Mouse (Mus musculus): ENCODE data around the gene Peg10. TPM values are rescaled to one million over a fixed set of nuclear protein-coding genes. Genes with fewer than 3 reads are reported as not detected.
A peak's percentile ranks its signal among the peaks of the same experiment; 100 is the strongest.

The Peg10 gene
- polyA plus RNA-seq (2016; fragmentation: Nextera tagmentation; extraction: Ambion mirVana): 5.9 and 16.6 TPM in 2 replicates

DNA sequence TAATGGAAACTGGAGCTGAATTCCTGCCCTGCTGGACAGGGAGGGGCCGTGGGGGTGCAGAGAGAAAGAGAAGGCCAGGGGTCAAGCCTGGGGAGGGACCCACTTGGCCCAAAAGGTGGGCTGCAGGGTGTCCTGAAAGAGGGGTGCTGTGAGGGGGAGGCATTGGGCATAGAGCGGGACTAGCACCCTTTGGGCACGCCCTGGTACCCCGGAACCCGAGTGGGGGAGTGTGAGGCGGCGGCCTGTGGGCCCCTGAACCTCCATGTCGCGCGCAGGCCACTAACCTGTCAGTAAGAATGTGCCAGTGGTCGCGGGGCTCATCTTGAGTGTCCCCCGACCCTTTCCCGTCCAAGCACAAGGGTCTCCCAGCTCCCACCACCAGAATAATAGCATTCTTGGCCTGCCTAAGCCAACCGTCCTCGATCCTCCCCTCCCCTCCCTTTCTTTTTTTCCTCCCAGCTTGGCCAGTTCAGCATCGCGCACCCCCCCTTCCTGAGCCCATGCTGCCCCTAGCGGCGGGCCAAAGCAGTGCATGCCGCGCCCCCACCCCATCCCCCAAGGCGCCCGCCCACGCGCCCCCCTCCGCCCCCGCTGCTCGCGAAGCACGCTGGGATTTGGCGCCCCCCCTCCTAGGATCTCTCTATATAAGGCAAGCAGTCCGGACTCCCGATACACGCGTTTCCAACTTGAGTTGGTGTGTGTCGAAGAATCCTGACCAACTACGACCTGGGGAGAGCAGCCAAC lies at the start of gene Peg10, which contains the start of gene Sgce:
Gene Peg10, plus strand, starts transcription at position 611 of the 744 bp plus-strand sequence.
Gene Sgce, minus strand, starts transcription at position 512 of the 744 bp plus-strand sequence.
- H3K9me3 ChIP-seq: peaks cover 24% of the 10 kb centered on the region
- H3K27me3 ChIP-seq (ENCODE audit: insufficient read depth, poor library complexity, severe bottlenecking): no peaks in the 10 kb centered on the region
- H3K27ac ChIP-seq: peak within 1 kb of the TSS; percentile 92
- peak; percentile 90 for DNase-seq (ENCODE audit: low spot score)
- 56% methylated on average over 38 of the region's 38 CpGs for WGBS
- peak within 1 kb of the TSS; percentile 60 for H3K4me3 ChIP-seq
- H3K36me3 ChIP-seq: no peaks in the 10 kb centered on the region
- H3K4me1 ChIP-seq: 0 out of 2 replicates have a peak, but pooled peaks cover 2% of the 10 kb centered on the region

DNA sequence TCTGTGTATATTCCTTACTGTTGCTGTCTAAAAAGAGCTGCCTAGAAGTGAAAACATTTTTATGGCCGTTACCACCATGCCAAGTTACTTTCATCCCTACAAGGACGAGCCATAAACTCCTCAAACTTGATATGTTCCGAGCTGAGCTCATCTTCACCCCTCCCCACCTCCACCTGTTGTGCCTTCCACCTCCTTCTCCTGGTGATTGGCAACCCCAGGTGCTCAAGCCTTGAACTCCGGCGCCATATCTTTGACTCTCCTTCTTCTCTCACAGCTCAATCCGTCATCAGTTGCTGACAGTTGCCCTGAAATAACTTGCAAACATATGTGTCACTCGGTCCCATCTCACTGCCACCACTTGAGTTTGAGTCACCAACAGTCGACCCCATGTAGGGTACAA lies 45.5 kb upstream of the Peg10 start:
- Histone ChIP-seq H3K27me3 (ENCODE audit: insufficient read depth, poor library complexity, severe bottlenecking) (no peaks in the 10 kb centered on the region), H3K9me3 (no peaks in the 10 kb centered on the region), H3K4me1 (peaks cover 4% of the 10 kb centered on the region; the same call in 1 of the 2 replicates), H3K36me3 (0 out of 2 replicates have a peak, but pooled peaks cover 4% of the 10 kb centered on the region), H3K27ac (no peak overlapping the region), H3K4me3 (no peak overlapping the region)
- 75% methylated on average over 8 of the region's 8 CpGs for WGBS
- no peak for DNase-seq (ENCODE audit: low spot score)

DNA sequence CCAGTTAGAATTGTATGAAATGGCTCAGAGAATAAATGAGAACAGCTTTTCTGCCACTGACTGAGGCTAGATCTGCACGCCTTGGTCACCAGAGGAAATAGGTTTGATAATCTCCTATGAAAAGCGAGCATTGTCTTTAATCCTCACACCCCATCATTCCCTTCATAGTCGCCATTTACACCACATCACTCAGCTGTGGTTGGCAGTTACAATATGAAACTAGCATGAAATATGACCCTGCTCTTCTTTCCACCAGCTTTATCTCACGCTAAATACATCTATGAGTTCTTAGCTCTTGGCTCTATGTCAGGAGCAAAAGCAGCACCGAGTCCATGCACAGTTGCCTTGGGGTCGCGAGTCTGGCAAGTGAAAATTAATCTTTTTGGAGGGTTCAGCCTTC lies 43.2 kb upstream of the Peg10 start:
- Histone ChIP-seq H3K4me1 (peaks cover 4% of the 10 kb centered on the region; the same call in 1 of the 2 replicates), H3K36me3 (peaks cover 9% of the 10 kb centered on the region; the same call in 1 of the 2 replicates), H3K9me3 (no peaks in the 10 kb centered on the region), H3K27ac (no peak overlapping the region), H3K4me3 (no peak overlapping the region), H3K27me3 (ENCODE audit: insufficient read depth, poor library complexity, severe bottlenecking) (no peaks in the 10 kb centered on the region)
- WGBS: 72% methylated on average over 7 of the region's 7 CpGs
- no peak for DNase-seq (ENCODE audit: low spot score)

DNA sequence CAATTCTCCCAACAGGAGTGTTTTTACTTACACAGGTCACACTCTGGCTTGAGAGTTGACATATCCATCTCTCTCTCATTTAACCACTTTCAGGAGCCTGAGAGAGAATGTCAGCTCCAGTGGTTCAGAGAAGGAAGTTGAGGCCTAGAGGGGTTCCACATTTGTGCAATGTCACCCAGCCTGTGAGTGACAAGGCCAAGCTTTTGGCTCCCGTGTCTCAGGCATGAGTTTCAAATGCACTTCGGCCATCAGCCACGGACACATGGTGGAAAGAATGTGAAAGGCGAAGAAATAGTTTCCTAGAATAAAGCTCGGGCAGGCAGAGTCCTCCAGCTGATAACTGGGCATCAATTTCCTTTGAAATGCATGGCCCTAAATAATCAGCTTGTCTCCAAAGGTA lies 40.7 kb upstream of the Peg10 start:
- WGBS: 43% methylated on average over 5 of the region's 5 CpGs
- no peak for DNase-seq (ENCODE audit: low spot score)
- no peaks in the 10 kb centered on the region for H3K9me3 ChIP-seq
- no peak overlapping the region for H3K27ac ChIP-seq
- H3K27me3 ChIP-seq (ENCODE audit: insufficient read depth, poor library complexity, severe bottlenecking): no peaks in the 10 kb centered on the region
- no peak overlapping the region for H3K4me3 ChIP-seq
- peaks cover 17% of the 10 kb centered on the region for H3K36me3 ChIP-seq
- peaks cover 4% of the 10 kb centered on the region; the same call in 1 of the 2 replicates for H3K4me1 ChIP-seq

DNA sequence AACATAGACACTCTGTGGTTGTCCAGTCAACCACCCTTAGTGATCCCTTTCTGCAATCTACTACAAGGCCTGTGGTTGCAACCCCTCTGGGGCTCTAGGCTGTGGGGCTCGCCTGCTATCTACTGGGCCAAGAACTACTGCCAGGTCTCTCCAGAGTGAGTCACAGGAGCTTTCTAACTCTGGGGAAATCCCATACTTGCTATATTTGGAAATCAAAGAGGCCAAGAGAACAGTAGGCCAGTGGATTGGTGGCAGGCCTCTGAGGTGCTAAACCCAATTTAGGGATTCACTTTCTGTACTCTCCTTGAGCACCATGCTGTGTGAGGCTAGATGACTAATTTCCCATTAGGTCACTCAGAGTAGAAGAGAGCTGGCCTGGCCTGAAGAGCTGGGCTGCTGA lies 38.1 kb upstream of the Peg10 start:
- Histone ChIP-seq H3K4me3 (no peak overlapping the region), H3K27ac (no peak overlapping the region), H3K9me3 (no peaks in the 10 kb centered on the region), H3K27me3 (ENCODE audit: insufficient read depth, poor library complexity, severe bottlenecking) (no peaks in the 10 kb centered on the region), H3K4me1 (peaks cover 4% of the 10 kb centered on the region; the same call in 1 of the 2 replicates), H3K36me3 (peaks cover 16% of the 10 kb centered on the region)
- 66% methylated on average over 1 of the region's 1 CpGs for WGBS
- DNase-seq (ENCODE audit: low spot score): no peak

DNA sequence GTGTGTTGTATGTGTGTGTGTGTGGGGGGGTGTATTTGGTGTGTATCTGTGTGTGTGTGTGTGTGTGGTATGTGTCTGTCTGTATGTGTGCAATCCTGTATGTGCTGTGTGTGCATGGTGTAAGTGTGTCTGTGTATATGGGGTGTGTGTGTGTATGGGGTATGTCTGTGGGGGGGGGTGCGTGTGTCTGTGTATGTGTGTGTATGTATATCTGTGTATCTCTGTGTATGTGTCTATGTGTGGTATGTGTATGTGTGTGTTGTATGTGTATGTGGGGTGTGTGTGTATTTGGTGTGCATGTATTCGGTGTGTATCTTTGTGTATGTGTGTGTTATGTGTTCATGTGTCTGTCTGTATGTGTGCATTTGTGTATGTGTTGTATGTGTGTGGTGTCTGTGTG lies 30.9 kb upstream of the Peg10 start:
- Histone ChIP-seq H3K4me1 (no peaks in the 10 kb centered on the region), H3K27me3 (ENCODE audit: insufficient read depth, poor library complexity, severe bottlenecking) (no peaks in the 10 kb centered on the region), H3K36me3 (0 out of 2 replicates have a peak, but pooled peaks cover 3% of the 10 kb centered on the region), H3K4me3 (no peak overlapping the region), H3K27ac (no peak overlapping the region), H3K9me3 (no peaks in the 10 kb centered on the region)
- no peak for DNase-seq (ENCODE audit: low spot score)
- WGBS: 84% methylated on average over 2 of the region's 2 CpGs

DNA sequence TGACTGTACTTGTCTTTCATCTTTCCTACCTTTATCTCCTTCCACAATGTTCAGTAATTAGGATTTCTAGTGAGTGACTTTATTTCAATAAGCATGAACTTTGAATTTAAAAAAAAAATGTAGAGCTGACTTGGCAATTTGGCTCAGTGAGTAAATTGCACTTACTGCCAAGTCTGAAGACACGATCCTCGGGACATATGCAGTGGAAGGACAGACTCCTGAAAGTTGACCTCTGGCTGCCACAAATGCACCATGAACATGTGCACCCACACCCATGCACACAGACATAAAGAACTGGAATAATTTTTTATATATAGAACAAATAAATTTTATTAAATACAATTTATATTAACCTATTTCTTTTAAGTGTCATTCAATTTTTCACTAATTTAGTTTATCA lies 29.8 kb upstream of the Peg10 start:
- WGBS: 90% methylated on average over 2 of the region's 2 CpGs
- DNase-seq (ENCODE audit: low spot score): no peak
- no peak overlapping the region for H3K27ac ChIP-seq

DNA sequence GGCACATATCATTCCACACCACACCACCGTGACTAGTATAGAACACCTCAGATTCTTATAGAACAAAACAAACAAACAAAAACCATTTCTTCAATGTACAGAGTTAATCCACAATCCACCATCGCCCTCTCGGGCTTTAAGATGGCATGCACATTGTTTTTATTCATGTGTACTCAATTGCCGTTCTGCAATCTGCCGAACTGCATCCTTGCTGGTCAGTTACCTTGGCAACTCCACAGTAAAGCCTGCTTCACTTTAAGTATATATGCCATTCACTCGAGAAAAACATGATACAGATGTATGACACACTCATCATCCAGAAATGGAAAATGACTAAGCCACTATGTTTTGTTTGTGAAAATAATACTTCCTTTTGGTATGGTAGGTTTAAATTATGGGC lies 25.0 kb upstream of the Peg10 start:
- no peak overlapping the region for H3K27ac ChIP-seq
- no peaks in the 10 kb centered on the region for H3K27me3 ChIP-seq (ENCODE audit: insufficient read depth, poor library complexity, severe bottlenecking)
- H3K4me1 ChIP-seq: no peaks in the 10 kb centered on the region
- no peak for DNase-seq (ENCODE audit: low spot score)
- no peak overlapping the region for H3K4me3 ChIP-seq
- H3K36me3 ChIP-seq: no peaks in the 10 kb centered on the region
- no peaks in the 10 kb centered on the region for H3K9me3 ChIP-seq
- 82% methylated on average over 6 of the region's 6 CpGs for WGBS

More for the DNA sequence above, 29.8 kb upstream of the Peg10 start:
- Histone ChIP-seq H3K36me3 (no peaks in the 10 kb centered on the region), H3K9me3 (no peaks in the 10 kb centered on the region), H3K27me3 (ENCODE audit: insufficient read depth, poor library complexity, severe bottlenecking) (no peaks in the 10 kb centered on the region), H3K4me3 (no peak overlapping the region), H3K4me1 (no peaks in the 10 kb centered on the region)

DNA sequence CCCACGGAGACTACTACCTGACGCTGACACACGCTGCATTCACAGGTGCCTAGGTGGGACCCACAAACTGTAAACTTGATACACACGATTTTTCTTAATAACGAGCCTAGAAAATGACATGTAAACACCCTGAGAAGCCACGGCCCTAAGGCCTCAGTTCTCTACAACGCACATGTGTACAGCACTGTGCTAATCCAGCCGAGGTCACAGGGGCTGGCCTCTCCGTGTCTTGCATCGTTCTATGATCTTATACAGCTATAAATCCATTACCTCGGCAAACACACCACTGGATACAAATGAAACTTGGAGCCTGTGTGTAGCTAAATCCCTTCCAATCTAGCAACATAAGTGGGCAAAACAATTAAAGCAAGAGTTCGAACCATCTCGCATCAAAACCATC lies 24.4 kb upstream of the Peg10 start:
- WGBS: 87% methylated on average over 13 of the region's 13 CpGs
- no peak overlapping the region for H3K27ac ChIP-seq
- H3K9me3 ChIP-seq: no peaks in the 10 kb centered on the region
- no peaks in the 10 kb centered on the region for H3K4me1 ChIP-seq
- DNase-seq (ENCODE audit: low spot score): no peak
- no peak overlapping the region for H3K4me3 ChIP-seq
- H3K27me3 ChIP-seq (ENCODE audit: insufficient read depth, poor library complexity, severe bottlenecking): no peaks in the 10 kb centered on the region
- H3K36me3 ChIP-seq: no peaks in the 10 kb centered on the region

DNA sequence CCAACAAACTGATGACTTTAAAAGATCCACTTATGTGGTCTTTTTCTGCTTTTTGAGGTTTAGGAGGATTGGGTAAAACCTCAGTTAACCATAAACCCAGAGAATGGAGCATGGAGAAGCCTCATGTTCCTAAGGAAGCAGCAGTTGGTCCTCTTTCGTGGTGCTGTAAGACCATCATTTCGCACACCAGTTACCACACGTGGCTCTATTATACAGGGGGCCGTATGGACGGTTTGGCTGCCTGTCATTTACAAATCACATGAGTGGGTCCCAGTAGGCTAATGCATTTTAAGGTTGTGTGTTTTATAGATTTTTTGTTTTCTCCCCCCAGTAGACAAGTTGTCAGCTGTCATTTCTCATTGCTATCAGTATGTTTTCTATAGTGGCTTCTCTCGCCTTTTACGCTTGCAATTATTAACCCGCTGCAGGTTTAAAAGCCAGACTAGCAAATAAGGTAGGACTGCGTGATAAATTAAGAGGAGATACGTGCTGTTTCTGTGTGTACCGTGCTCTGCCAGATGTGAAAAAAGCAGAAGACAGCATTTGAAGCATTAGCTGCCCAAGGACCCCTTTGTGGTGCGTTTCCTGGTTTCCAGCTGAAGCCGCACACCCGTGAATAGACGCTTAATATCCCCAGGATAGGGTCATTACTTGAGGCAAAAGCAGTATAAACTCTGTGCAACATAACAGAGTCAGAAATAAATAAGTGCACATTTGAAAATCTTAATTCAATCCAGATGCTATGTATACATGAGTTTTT lies 22.9 kb upstream of the Peg10 start:
- WGBS: 86% methylated on average over 15 of the region's 15 CpGs
- Histone ChIP-seq H3K9me3 (no peaks in the 10 kb centered on the region), H3K4me3 (no peak overlapping the region), H3K4me1 (no peaks in the 10 kb centered on the region), H3K27ac (no peak overlapping the region), H3K36me3 (no peaks in the 10 kb centered on the region), H3K27me3 (ENCODE audit: insufficient read depth, poor library complexity, severe bottlenecking) (no peaks in the 10 kb centered on the region)
- no peak for DNase-seq (ENCODE audit: low spot score)

DNA sequence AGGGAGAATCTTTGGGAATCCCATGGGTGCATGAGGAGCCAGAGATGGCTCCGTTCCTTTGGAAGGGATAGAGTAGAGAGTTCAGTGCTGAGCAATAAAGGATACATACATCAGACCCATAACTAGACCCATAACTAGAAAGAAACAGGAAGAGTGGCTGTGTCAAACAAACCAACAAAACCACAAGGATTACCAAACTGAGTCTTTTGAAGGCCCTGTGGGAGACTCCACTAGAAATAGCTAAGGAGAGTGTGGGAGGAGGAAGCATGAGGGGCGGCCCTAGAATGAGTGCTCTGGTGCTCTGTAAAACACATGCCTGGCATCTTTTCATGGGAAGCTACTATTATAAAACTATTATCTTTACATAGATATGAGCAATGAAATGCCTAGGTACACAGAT lies 18.8 kb upstream of the Peg10 start:
- 90% methylated on average over 2 of the region's 2 CpGs for WGBS
- no peaks in the 10 kb centered on the region for H3K36me3 ChIP-seq
- H3K4me1 ChIP-seq: peaks cover 20% of the 10 kb centered on the region
- no peak overlapping the region for H3K27ac ChIP-seq
- H3K27me3 ChIP-seq (ENCODE audit: insufficient read depth, poor library complexity, severe bottlenecking): no peaks in the 10 kb centered on the region
- no peak for DNase-seq (ENCODE audit: low spot score)
- no peaks in the 10 kb centered on the region for H3K9me3 ChIP-seq
- H3K4me3 ChIP-seq: no peak overlapping the region

DNA sequence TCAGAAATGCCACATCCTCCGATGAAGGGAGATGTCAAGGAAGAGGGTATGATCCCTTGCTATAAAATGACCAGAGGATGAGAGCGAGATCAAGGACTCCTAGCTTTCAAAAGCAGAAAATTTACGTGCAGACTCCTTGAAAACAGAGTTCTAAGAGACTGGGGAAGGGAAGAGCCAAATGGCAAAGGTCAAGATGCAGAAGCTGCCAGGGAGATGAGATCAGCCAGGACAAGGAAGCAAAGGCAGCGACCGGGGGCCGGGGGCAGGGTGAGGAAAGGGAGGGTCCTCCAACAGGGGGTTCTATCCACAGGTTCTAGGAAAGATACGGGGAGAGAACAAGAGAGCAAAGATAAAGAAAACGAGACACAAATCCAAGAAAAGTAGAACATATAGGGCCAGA lies 15.4 kb upstream of the Peg10 start:
- Histone ChIP-seq H3K36me3 (no peaks in the 10 kb centered on the region), H3K4me3 (no peak overlapping the region), H3K4me1 (peaks cover 24% of the 10 kb centered on the region), H3K27ac (0 out of 2 replicates have a peak overlapping the region, but pooled peaks have one; percentile 3), H3K27me3 (ENCODE audit: insufficient read depth, poor library complexity, severe bottlenecking) (no peaks in the 10 kb centered on the region), H3K9me3 (no peaks in the 10 kb centered on the region)
- WGBS: 38% methylated on average over 8 of the region's 8 CpGs
- no peak for DNase-seq (ENCODE audit: low spot score)

DNA sequence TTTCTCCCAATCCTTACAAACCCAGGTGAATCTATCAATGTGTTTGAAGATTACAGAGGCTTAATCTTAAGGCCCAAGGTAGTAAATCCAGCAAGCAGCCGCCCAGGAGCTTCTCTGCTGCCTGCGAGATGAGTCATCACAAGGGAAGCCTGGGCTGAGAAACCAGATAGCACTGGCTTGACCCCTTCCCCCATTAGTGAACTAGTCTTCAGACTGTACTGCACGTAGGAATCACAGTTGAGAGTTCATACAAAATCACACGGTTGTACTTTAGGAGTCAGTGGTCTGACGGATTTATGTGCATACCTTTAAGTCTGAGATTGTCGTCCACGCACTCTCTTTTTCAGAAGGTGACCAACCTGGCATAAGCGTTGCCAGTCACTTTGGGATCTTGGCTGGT lies 13.9 kb upstream of the Peg10 start:
- no peaks in the 10 kb centered on the region for H3K27me3 ChIP-seq (ENCODE audit: insufficient read depth, poor library complexity, severe bottlenecking)

More for the DNA sequence above, 13.9 kb upstream of the Peg10 start:
- WGBS: 42% methylated on average over 8 of the region's 8 CpGs
- no peaks in the 10 kb centered on the region for H3K36me3 ChIP-seq
- DNase-seq (ENCODE audit: low spot score): peak; percentile 80
- H3K4me1 ChIP-seq: peaks cover 36% of the 10 kb centered on the region
- H3K27ac ChIP-seq: peak overlapping the region; percentile 79
- no peaks in the 10 kb centered on the region for H3K9me3 ChIP-seq
- H3K4me3 ChIP-seq: no peak overlapping the region

Measured in heart, embryonic 10.5 days (tissue).